Mouse (Mus musculus) small intestine, adult 2 months (tissue): ENCODE measurements around the gene Cnpy3.

Experiments used
- CTCF ChIP-seq: fragments of 200-500 bp; IDR thresholded peaks from 2 replicates; pipeline ENCODE4 v1.5.1; 2012; ENCODE audit warnings: low read depth, mild to moderate bottlenecking, control low read depth, inconsistent platforms, low read length, moderate library complexity, mixed read lengths; ENCODE audit not compliant: insufficient replicate concordance, insufficient read length; ENCODE audit errors: extremely low read depth
- POLR2A ChIP-seq: fragments of 200-500 bp; IDR thresholded peaks from 2 replicates; pipeline ENCODE4 v1.6.1; 2012; ENCODE audit warnings: low read depth, mild to moderate bottlenecking, control low read depth, inconsistent platforms, low read length, moderate library complexity

- TF ChIP-seq CTCF = peak; percentile 50; the same call in 1 of the 2 replicates
- TF ChIP-seq POLR2A = no peak
Observed at GRCm38 (mm10) chr17:46773278-46774130, 21.5 kb upstream of the Cnpy3 start.
